Comparison of ENCODE assay signal across 13 mouse cellular contexts in genomic region chr4:137773369-137773899, GRCm38 (mm10). TPM values are rescaled to one million over a fixed set of nuclear protein-coding genes. Genes with fewer than 3 reads are reported as not detected.
DNase-seq lines count a peak whose midpoint lies in the region; ATAC-seq and TF ChIP-seq lines count a peak whose summit lies in the region.
"Had no signal": no experiment of that assay in that cellular context is flagged by ENCODE, and none has a peak within 500 bp of the region (broad histone marks: within the 10 kb centered on the region; RNA-seq: fewer than 3 reads in every experiment).

No protein-coding gene starts in this region.

- peak overlapping the region; percentile 63 for H3K9ac ChIP-seq in liver, adult 2 months (ENCODE audit: low read depth, low read length)
- no peak overlapping the region for H3K9ac ChIP-seq in liver, embryonic 11.5 days (ENCODE audit: low read depth, low read length)
- no peak overlapping the region for H3K9ac ChIP-seq in kidney, embryonic 15.5 days
- H3K9ac ChIP-seq in liver, postnatal 0 days (replicated peaks), result peak overlapping the region; percentile 46
- H3K9ac ChIP-seq: neural tube, embryonic 12.5 days had no signal

- H3K4me3 ChIP-seq in liver, adult 2 months (ENCODE audit: insufficient read depth, low read depth, low read length), result no peak overlapping the region
- no peak overlapping the region for H3K4me3 ChIP-seq in liver, embryonic 11.5 days (ENCODE audit: low read depth, low read length)
- H3K4me3 ChIP-seq in bone marrow, adult 2 months (replicated peaks; ENCODE audit: control insufficient read depth, low read depth, low read length), result no peak overlapping the region
- no peak overlapping the region for H3K4me3 ChIP-seq in kidney, embryonic 15.5 days (replicated peaks)
- H3K4me3 ChIP-seq in liver, postnatal 0 days (ENCODE audit: low read depth, low read length), result no peak overlapping the region
- H3K4me3 ChIP-seq: neural tube, embryonic 12.5 days had no signal

- H3K9me3 ChIP-seq in liver, embryonic 11.5 days (ENCODE audit: control insufficient read depth, low read length), result no peaks in the 10 kb centered on the region
- no peaks in the 10 kb centered on the region for H3K9me3 ChIP-seq in kidney, embryonic 15.5 days (replicated peaks)
- H3K9me3 ChIP-seq in liver, postnatal 0 days (ENCODE audit: low read length), result no peaks in the 10 kb centered on the region
- H3K9me3 ChIP-seq: neural tube, embryonic 12.5 days had no signal

- ATAC-seq in liver, embryonic 11.5 days (replicated peaks; ENCODE audit: low FRiP score), result no peak
- ATAC-seq in kidney, embryonic 15.5 days (replicated peaks; ENCODE audit: low FRiP score), result peak; percentile 52
- ATAC-seq in liver, postnatal 0 days, result peak; percentile 79
- no peak for ATAC-seq in megakaryocyte-erythroid progenitor cell, adult 5-6 weeks (replicated peaks; ENCODE audit: low FRiP score, low TSS enrichment, poor library complexity, severe bottlenecking)
- ATAC-seq: activated CD4-positive, CD25-positive, alpha-beta regulatory T cell, adult 4 months had no signal

- WGBS in liver, adult 2 months, result 21% methylated on average over 2 of the region's 2 CpGs
- WGBS in liver, embryonic 11.5 days, result 47% methylated on average over 2 of the region's 2 CpGs
- WGBS in bone marrow, adult 2 months, result 64% methylated on average over 2 of the region's 2 CpGs
- WGBS in kidney, embryonic 15.5 days, result 21% methylated on average over 2 of the region's 2 CpGs
- WGBS in liver, postnatal 0 days (ENCODE audit: insufficient replicate concordance), result 33% methylated on average over 2 of the region's 2 CpGs

- H3K36me3 ChIP-seq in liver, adult 2 months (ENCODE audit: control insufficient read depth, insufficient read depth, low read length), result no peaks in the 10 kb centered on the region
- no peaks in the 10 kb centered on the region for H3K36me3 ChIP-seq in liver, embryonic 11.5 days (ENCODE audit: control insufficient read depth, insufficient read depth, low read length)
- H3K36me3 ChIP-seq in kidney, embryonic 15.5 days, result no peaks in the 10 kb centered on the region
- H3K36me3 ChIP-seq in liver, postnatal 0 days (replicated peaks; ENCODE audit: insufficient read depth, low read length), result no peaks in the 10 kb centered on the region
- H3K36me3 ChIP-seq: neural tube, embryonic 12.5 days had no signal

- H3K27ac ChIP-seq in liver, adult 2 months (replicated peaks; ENCODE audit: insufficient read depth, low read depth, low read length), result peak overlapping the region; percentile 83
- H3K27ac ChIP-seq in liver, embryonic 11.5 days (ENCODE audit: low read depth, low read length), result no peak overlapping the region
- peak overlapping the region; percentile 50; the same call in 1 of the 2 replicates for H3K27ac ChIP-seq in bone marrow, adult 2 months (ENCODE audit: control insufficient read depth, insufficient read depth, low read depth, low read length, poor library complexity)
- H3K27ac ChIP-seq in kidney, embryonic 15.5 days, result 0 out of 2 replicates have a peak overlapping the region, but pooled peaks have one; percentile 37
- peak overlapping the region; percentile 90 for H3K27ac ChIP-seq in liver, postnatal 0 days (ENCODE audit: low read depth)
- H3K27ac ChIP-seq: neural tube, embryonic 12.5 days had no signal

- no peak for TF ChIP-seq CTCF in liver, adult 2 months (IDR thresholded peaks at IDR 0.05; ENCODE audit: low read depth, low read length)
- no peak for TF ChIP-seq CTCF in bone marrow, adult 2 months (IDR thresholded peaks at IDR 0.05; ENCODE audit: control insufficient read depth, insufficient read depth, low read length)
- TF ChIP-seq CTCF in liver, postnatal 0 days (IDR thresholded peaks at IDR 0.05; ENCODE audit: low read depth), result no peak

- no peak; the same call in 1 of the 2 replicates for TF ChIP-seq EP300 in liver, postnatal 0 days (IDR thresholded peaks at IDR 0.05; ENCODE audit: low read depth)

- DNase-seq in liver, adult 2 months (ENCODE audit: extremely low read depth, low read depth, low spot score), result peak; percentile 96
- no peak for DNase-seq in liver, embryonic 11.5 days (ENCODE audit: low spot score)
- peak; percentile 71 for DNase-seq in liver, postnatal 0 days
- no peak for DNase-seq in urinary bladder, postnatal 36 days (ENCODE audit: low spot score in 2 of 2)
- DNase-seq in gastrocnemius, postnatal 10 days, result no peak
- DNase-seq: cerebellum, adult 2 months had no signal

- TF ChIP-seq POLR2A in liver, adult 2 months (IDR thresholded peaks at IDR 0.05; ENCODE audit: extremely low read depth, insufficient read depth, low read length), result peak; percentile 40; the same call in 1 of the 2 replicates
- TF ChIP-seq POLR2A in bone marrow, adult 2 months (IDR thresholded peaks at IDR 0.05; ENCODE audit: borderline replicate concordance, control insufficient read depth, low read depth, low read length), result no peak

- peaks cover 47% of the 10 kb centered on the region for H3K4me1 ChIP-seq in liver, adult 2 months (ENCODE audit: control insufficient read depth, insufficient read depth, low read length)
- H3K4me1 ChIP-seq in liver, embryonic 11.5 days (replicated peaks; ENCODE audit: control insufficient read depth, insufficient read depth, low read length), result no peaks in the 10 kb centered on the region
- H3K4me1 ChIP-seq in bone marrow, adult 2 months (ENCODE audit: control insufficient read depth, insufficient read depth, low read length), result no peaks in the 10 kb centered on the region
- peaks cover 10% of the 10 kb centered on the region for H3K4me1 ChIP-seq in kidney, embryonic 15.5 days
- peaks cover 25% of the 10 kb centered on the region for H3K4me1 ChIP-seq in liver, postnatal 0 days (ENCODE audit: insufficient read depth)

- H3K79me2 ChIP-seq in liver, adult 2 months (ENCODE audit: control insufficient read depth, insufficient read depth, low read length), result peaks cover 3% of the 10 kb centered on the region; the same call in 1 of the 2 replicates

- H3K4me2 ChIP-seq in liver, embryonic 11.5 days, result no peak overlapping the region
- no peak overlapping the region for H3K4me2 ChIP-seq in kidney, embryonic 15.5 days
- H3K4me2 ChIP-seq in liver, postnatal 0 days (ENCODE audit: low read depth, low read length), result no peak overlapping the region
- H3K4me2 ChIP-seq: neural tube, embryonic 12.5 days had no signal

- no peaks in the 10 kb centered on the region for H3K27me3 ChIP-seq in liver, adult 2 months (ENCODE audit: control insufficient read depth, insufficient read depth, low read length)
- H3K27me3 ChIP-seq in liver, embryonic 11.5 days (replicated peaks; ENCODE audit: control insufficient read depth, insufficient read depth, low read length), result peaks cover 8% of the 10 kb centered on the region
- H3K27me3 ChIP-seq in kidney, embryonic 15.5 days, result no peaks in the 10 kb centered on the region
- H3K27me3 ChIP-seq in liver, postnatal 0 days (ENCODE audit: insufficient read depth, low read length), result no peaks in the 10 kb centered on the region
- H3K27me3 ChIP-seq: neural tube, embryonic 12.5 days had no signal

RNA-seq across cellular contexts. Expression of gene Alpl, which starts 22.8 kb away (rescaled TPM):
- 5.1 and 6.9 TPM in 2 replicates for total RNA-seq in liver, adult 2 months (2014; rRNA removed)
- polyA plus RNA-seq in liver, adult 2 months (2012; rRNA removed), result 7.3 and 10.0 TPM in 2 replicates
- 5.7 and 6.1 TPM in 2 replicates for polyA plus RNA-seq in liver, embryonic 11.5 days (2014; fragmentation: Nextera tagmentation; extraction: Ambion mirVana)
- 5.7 and 7.1 TPM in 2 replicates for polyA plus RNA-seq in bone marrow, adult 2 months (2011; ENCODE audit: insufficient read depth, insufficient read length, low replicate concordance, missing spikeins)
- 12.9 and 25.3 TPM in 2 replicates for polyA plus RNA-seq in kidney, embryonic 15.5 days (2015; fragmentation: Nextera tagmentation; extraction: Ambion mirVana)
- polyA plus RNA-seq in liver, postnatal 0 days (2015; fragmentation: Nextera tagmentation; extraction: Ambion mirVana), result 14.7 and 18.7 TPM in 2 replicates
- not detected in 2 replicates for total RNA-seq in megakaryocyte-erythroid progenitor cell, adult 5-6 weeks (2014; fragmentation: Nextera tagmentation)
- not detected in 2 replicates for total RNA-seq in megakaryocyte-erythroid progenitor cell, adult 5-6 weeks (2017)
- 10 to 100 TPM in 1 of 2 experiments, 1 to 10 TPM in 1; 2.7 to 20.8 TPM for total RNA-seq in gastrocnemius, postnatal 10 days (2021)
- total RNA-seq: hematopoietic stem cell, adult 5-6 weeks; megakaryocyte progenitor cell, adult 5-6 weeks had no signal

Comparison
In these comparisons a context has a peak if more than half of its experiments do, and no peak if none do; other contexts are left out.
1. DNase-seq: peak in liver, adult 2 months (single experiment) and liver, postnatal 0 days (single experiment); none in liver, embryonic 11.5 days (single experiment), urinary bladder, postnatal 36 days (0 of 2) and gastrocnemius, postnatal 10 days (single experiment).
2. H3K9ac ChIP-seq: peak in liver, adult 2 months (single experiment) and liver, postnatal 0 days (single experiment); none in liver, embryonic 11.5 days (single experiment) and kidney, embryonic 15.5 days (single experiment).
3. ATAC-seq: peak in kidney, embryonic 15.5 days (single experiment) and liver, postnatal 0 days (single experiment); none in liver, embryonic 11.5 days (single experiment) and megakaryocyte-erythroid progenitor cell, adult 5-6 weeks (single experiment).